Mouse (Mus musculus) frontal cortex, postnatal 10 days (tissue): ENCODE results near the gene Nat8.
"Not testable (repeated sequence)": the region's sequence is repeated elsewhere in the genome, so short reads cannot be mapped to it uniquely, and the experiment has no call there.

Experiments used
- DNase-seq, 2 experiments: peaks; one replicate each; pipeline ENCODE4 v3.0.0; 2022; ENCODE audit warnings: low spot score in 2 of 2, mixed read lengths in 1 of 2

Gene Nat8

DNA sequence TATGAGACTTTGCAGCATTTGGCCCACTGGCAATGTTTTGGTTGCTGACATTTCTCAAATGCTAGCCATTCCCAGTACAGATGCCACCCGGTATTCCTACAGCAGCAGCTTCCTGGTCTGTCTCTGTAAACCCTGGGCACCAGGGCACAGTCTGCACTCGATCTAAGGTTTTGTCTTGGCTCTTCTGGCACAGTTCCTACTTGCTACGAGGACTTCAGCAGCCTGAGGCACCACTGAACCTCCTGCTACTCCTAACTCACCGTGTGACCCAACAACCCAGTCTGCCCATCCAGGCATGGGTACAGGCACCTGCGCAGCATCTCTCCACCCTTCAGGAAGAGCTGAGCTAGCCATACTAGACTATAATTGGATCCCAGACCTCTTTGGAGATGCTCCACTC lies 4.2 kb upstream of the Nat8 start:
- DNase-seq = not testable (repeated sequence)

DNA sequence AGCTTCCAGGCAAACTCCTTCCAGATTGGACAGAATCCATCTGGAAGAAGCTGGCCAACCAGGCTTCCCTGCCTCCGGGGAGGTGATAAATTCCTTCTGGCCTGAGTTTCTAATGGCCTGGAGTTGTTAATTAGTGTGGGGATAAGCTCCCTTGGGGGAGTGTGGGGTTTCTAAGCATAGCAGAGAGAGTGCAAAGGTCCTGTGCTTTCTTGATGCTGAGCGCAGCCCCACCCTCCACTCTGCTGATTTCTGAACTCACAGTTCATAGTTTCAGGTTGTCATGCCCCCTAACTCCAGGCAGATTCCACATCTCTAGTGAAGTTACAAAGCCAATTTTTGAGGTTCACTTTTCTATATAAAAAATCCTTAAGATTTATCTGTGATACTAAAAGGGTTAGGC lies 3.2 kb upstream of the Nat8 start:
- not testable (repeated sequence) for DNase-seq

DNA sequence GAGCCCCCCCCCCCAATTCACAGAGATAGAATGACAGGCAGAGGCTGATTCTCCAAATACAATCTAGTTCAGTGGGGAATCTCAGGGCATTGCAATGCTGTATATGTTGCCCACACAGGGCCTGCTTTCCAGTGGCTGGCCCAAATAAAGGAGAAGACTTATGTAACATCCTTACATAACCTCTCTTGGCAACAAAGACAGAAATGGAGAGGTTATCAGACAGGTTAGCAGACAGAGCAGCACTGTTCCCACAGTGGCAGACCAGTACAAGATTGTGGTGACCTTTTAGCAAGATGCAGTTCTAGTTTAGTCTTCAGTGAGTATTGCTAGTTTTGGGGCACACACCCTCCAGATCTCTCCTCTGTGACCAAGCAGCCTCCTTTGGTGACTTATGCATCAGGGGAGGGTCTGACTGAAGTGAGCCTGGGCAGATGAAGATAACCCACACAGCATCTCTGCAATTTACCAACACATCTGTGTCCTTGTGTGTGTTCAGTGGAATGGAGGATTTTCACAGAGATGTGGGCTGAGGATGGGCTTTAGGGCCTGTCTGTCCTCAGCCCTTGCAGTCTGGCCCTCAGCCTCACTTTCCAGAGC lies 2.7 kb upstream of the Nat8 start:
- DNase-seq = not testable (repeated sequence)

DNA sequence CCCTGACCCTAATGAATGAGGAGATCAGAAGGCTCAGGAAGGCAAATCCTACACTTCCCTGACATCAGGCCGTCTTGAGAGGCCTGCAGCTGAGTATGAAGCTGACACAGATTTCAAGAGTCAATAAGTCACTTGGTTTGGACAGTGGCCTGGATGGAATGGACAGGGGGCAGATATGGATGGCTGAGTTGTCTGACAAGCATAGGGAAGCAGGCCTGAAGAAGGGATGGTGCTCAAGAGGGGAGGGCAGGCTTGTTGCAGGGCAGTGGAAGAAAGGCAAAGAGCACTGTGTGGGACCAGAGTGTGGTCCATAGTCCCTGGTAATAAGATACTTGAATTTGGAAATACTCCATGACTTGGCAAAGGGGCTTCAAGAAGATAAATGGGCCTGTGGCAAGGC lies 2.4 kb downstream of the Nat8 start:
- DNase-seq = no peak

DNA sequence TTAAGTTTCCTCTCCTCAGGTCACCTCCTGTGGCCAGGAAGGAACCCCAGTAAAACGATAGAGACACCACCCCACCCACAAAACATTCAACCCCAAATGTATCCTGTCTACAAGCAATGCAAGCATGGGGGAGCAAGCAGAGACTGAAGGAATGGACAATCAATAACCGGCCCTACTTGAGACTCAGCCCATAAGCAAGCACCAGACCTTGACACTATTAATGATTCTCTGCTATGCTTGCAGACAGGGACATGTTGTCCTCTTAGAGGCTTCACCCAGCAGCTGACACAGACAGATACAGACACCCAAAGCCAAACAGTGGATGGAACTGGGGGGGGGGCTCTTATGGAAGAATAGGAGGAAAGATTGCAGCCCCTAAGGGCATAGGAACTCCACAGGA lies 6.0 kb downstream of the Nat8 start:
- DNase-seq = no peak

DNA sequence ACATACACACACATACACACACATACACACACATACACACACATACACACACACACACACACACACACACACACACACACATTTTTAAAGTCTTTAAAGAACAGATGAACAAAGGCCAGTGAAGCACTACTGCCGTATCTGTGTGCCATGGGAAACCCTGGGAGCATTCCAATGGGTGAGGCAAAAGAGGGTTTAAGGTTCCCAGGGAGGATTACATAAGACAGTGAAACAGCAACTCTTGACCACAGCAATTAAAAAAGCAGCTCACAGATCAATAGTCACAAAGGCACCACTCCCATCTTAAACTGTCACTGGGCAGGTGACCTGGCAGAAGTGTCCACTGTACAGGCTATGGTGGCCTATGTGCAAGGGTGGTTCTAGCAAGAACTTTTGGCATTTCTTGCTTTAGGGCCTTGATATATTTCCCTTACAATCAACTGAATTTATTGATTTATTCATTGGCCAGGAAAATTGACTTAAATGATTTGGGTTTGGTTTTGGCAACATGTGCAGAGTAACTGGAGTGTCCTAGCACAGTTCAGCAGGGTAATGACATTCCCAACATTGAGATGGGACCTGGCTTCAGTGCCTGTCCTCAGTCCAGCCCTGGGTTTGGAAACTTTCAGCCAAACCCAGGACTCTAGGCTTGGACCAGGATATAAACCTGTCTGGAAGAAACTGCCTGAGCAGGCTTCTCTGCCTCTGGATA lies 8.3 kb downstream of the Nat8 start:
- DNase-seq = no peak

DNA sequence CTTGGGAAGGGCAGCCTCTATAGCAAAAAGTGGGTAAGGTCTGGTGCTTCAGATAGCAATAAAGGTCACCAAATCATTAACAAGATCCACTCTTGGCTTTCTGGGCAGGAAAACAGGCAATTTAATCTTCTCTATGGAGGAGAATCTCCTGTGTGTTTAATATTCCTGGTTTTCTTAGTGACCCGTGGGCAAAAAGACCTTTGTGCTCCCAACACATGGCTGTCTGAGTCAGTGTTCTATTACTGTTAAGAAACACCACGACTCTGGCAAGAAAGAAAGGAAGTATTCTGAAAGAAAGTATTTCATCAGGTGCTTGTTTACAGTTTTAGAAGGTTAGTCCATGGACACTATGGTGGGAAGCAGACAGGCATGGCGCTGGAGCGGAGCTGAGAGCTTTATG lies 9.6 kb downstream of the Nat8 start:
- no peak for DNase-seq

DNA sequence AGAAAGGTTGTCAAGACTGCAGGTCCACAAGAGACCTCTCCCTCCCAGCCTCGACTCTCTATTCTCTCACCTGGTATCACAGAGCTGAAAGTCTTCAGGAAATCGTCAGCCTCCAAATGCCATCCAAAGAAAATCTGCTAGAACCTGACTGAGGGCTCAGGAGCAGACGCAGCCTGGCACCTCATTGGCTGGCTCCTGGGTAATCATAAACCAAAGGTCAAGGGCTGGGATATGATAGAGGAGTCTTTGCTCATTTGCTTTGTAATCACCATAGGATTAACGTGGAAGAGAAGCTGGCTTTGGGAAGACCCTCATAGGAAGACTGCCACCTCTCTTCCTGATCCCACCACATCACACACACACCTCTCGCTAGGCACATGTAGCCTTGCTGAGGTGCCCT lies 11.0 kb downstream of the Nat8 start, which contains the start of the genes Nat8f6 and Nat8f5:
TSS of gene Nat8f6 (minus strand) at position 118 of the 400 bp plus-strand sequence.
TSS of gene Nat8f5 (minus strand) at position 136 of the 400 bp plus-strand sequence.
- DNase-seq = no peak

DNA sequence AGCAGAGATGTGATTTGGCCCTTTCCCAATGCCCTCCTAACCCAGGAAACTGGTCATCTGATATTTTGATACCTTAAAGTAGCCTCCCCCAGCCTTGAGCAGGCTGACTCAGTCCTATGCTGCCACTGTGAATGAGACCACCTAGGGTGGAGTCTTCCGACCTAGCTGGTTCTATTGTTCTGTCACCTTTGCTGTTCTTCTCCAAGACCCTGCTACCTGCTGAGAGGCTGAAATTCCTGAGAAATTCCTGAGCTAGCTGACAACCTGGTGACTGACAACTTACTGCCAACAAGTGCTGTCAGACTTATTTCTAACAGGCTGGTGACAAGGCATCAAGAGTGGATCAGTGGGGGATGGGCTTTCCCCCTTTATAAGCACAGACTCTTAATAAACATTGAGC lies 13.5 kb downstream of the Nat8 start:
- DNase-seq = no peak

DNA sequence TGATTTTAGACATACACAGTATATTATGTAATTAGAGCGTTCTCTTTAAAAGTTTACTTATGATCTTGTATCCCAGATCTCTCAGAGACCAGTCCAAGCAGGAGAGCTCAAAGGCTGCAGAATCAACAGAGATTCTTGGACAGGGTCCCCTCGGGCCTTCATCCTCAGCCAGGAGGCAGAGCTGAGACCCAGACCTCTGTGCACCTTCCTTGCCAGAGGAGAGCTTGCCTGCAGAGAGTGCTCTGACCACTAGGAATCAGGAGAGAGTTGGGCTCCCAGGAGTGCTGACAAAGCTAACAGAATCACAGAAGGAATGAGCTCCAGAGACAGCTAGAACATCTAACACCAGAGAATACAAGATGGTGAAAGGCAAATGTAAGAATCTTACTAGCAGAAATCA lies 18.5 kb downstream of the Nat8 start:
- DNase-seq = no peak

DNA sequence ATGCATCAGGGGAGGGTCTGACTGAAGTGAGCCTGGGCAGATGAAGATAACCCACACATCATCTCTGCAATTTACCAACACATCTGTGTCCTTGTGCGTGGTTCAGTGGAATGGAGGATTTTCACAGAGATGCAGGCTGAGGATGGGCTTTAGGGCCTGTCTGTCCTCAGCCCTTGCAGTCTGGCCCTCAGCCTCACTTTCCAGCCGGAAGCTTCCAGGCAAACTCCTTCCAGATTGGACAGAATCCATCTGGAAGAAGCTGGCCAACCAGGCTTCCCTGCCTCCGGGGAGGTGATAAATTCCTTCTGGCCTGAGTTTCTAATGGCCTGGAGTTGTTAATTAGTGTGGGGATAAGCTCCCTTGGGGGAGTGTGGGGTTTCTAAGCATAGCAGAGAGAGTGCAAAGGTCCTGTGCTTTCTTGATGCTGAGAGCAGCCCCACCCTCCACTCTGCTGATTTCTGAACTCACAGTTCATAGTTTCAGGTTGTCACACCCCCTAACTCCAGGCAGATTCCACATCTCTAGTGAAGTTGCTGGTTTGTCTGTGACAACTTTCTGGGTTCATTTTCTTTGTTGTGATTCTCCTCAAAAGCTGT lies 20.8 kb downstream of the Nat8 start:
- DNase-seq = not testable (repeated sequence)

DNA sequence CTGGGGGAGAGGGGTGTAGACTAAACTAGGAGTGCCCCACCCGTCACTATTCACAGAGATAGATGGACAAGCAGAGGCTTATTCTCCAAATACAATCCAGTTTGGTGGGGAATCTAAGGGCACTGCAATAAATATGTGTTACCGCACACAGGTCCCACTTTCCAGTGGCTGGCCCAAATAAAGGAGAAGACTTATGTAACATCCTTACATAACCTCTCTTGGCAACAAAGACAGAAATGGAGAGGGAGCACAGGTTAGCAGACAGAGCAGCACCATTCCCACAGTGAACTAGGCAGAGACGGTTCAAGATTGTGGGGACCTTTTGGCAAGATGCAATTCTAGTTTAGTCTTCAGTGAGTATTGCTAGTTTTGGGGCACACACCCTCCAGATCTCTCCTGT lies 21.4 kb downstream of the Nat8 start:
- not testable (repeated sequence) for DNase-seq

DNA sequence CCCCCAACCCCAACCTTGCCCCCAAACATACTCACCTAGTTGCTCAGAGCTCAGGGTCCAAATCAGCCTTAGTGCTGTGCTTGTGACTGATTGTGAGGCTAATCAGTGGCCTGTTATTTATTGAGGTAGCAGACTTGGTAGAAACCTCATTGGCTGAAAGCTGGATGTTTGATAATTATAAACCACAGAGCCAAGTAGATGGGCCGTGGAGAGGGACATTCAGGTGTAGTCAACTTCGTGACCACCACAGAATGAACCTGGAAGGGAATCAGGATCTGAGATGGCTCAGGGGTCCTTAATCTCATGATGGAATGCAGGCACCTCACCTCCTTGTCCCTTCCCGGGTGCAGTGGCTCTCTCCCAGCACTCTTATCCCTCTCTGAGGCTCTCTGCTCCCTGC lies 22.1 kb downstream of the Nat8 start:
- DNase-seq = not testable (repeated sequence)

DNA sequence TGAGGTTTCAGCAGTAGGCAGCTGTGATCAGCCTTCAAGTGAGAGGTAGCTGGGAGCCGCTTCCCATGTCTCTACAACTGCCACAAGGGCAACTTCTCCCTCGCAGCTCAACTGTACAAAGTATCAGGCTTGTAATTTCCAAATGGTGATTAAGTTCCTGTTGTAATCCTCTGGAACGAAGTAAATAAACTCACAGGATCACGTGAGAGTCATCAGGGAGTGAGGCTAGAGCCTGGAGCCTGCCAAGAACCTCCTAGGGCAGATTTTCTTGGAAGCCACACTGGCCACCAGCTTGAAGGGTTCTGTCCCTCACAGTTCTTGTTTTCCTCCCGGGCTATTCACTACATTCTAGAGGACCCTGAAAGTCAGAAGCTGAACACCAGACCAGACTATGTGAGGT lies 28.7 kb downstream of the Nat8 start:
- DNase-seq = not testable (repeated sequence)
